Mouse (Mus musculus) testis, postnatal 10 days (tissue): Measurements from ENCODE around the gene Numbl.
"Not testable (repeated sequence)": the region's sequence is repeated elsewhere in the genome, so short reads cannot be mapped to it uniquely, and the experiment has no call there.

Experiments
- DNase-seq: peaks from one replicate; pipeline ENCODE4 v3.0.0; 2021; ENCODE audit warnings: low spot score

Numbl gene

DNA sequence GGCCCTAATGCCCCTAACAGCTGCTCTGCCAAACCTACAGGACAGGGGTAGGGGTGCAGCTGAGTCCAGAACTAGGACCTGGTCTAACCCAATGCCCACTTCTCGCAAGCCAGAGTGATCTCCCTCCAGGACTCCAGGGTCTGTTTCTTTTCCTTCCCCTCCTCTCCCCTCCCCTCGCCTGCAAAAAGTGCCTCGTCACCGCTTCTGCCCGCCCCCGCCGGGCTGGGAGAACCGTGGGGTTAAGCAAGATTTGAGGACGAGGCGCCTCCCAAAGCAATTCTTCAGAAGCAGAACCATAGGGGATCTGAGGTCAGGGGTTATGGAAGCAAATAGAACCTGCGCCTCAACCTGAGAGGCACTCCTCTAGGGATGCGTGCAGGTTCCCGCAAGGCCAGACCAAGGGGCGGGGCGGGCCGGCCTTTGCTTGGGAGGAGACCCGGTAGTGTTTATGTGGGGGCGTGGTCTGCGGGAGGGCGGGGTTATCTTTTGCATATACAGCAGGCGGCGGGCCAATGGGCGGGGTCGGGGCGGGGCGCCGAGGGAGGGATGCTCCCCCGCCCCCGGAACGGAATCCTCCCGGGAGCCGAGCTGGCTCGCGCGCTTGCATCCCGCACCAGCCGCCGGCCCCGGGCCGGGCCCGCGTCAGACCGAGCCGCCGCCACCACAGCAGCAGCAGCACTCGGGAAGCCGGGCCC is at the start of gene Numbl:
Numbl (plus strand) TSS at position 229 of the 695 bp plus-strand sequence.
- DNase-seq: peak; percentile 99

- DNase-seq: no peak
Measured at GRCm38 (mm10) chr7:27212626-27213025, 45.6 kb upstream of the Numbl start.

- no peak for DNase-seq
Measured at GRCm38 (mm10) chr7:27218586-27218985, 39.6 kb upstream of the Numbl start.

DNA sequence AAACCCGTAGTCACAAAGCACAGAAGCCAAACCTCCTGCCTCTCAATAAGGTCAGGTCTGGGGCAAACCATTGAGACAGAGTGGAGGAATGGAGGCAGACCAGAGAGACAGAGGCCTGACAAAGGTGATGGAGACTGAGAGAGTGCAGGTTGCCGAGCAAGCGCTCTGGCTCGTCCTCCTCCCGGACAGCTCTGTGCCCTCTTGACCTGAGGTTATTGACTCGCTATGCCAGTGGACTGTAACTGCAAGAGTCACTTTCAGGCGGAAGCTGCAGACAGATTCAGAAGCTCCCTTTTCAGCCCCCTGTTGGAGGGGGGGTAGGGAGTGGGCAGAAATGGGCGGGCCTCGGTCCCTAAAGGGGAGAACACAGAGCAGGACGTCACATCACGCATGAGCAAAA is 38.3 kb upstream of the Numbl start:
- DNase-seq: no peak

DNA sequence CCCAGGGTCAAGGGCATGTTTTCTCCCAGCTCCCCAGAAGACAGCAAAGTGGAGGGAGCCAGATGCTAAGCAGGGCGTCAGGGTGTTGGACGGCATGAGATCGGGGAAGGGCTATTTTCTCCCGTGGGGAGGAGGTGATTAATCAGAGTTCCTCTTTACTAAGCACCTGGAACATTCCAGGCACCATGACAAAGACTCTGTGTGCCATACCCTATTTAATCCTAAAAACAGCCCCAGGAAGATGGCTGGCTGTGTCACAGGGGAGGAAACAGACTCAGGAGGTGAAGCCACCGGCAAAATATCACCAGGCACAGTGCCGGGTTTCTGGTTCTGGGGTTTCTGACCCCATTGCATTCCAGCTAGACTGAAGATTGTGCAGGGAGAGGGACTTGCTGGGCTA is 36.3 kb upstream of the Numbl start:
- no peak for DNase-seq

DNA sequence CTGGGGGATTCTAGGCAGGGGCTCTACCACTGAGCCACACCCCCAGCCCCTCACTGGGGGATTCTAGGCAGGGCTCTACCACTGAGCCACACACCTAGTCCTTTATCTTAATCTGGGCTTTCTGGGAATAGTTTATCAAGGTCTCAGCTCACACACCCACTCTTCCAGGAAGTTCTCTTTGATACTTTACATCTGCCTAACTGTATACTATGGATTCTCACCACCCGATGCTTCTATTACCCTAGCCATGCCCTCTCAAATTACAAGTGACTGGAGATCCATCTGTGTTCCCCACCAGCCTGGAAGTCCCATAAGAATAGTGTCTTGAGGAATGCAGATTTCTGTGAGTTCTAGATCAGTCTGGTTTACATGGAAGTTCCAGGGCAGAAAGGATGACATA is 35.7 kb upstream of the Numbl start:
- no peak for DNase-seq

- DNase-seq: no peak
Measured at GRCm38 (mm10) chr7:27224877-27225575, 33.2 kb upstream of the Numbl start.

DNA sequence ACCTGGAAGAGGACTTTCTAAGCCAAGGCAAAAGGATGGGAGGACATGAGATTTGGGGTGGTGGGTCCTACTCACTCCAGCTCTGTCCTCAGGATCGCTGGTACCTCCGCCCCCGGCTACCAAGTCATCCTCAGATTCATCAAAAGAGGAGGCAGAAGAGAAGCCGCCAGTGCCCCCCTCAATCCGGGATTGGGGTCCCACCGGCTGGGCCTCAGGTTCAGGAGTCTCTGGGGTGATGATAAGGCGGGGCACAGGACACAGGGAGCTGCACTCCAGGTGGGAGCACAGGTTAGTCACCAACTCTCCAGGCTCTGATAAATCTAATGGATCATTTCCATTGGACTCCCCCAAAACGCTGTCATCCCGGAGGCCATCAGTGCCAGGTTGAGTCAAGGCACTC is 31.0 kb upstream of the Numbl start:
- no peak for DNase-seq

GRCm38 (mm10) chr7:27227676-27228075 is 30.6 kb upstream of the Numbl start:
- DNase-seq: no peak

GRCm38 (mm10) chr7:27228281-27228821 is 29.9 kb upstream of the Numbl start, which contains the start of gene Itpkc:
Gene Itpkc, minus strand, starts transcription at chr7:27228661.
- peak; percentile 92 for DNase-seq

DNA sequence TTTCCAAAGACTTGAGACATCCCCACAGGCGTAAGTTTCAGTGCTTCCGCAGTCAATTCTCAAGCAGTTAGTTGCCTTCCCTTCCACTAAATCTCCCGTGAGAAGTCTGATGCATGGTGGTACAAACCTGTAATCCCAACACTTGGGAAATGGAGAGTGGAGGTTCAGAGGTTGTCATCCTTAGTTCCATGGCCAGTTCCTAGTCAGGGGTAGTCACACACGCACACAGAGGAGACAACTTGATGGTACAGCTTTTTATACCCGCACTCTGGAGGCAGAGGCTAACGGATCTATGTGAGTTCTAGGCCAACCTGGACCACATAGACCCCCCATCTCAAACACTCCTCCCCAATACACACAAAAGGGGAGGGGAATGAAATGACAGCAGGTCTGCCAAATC is 29.4 kb upstream of the Numbl start:
- DNase-seq: peak; percentile 37

GRCm38 (mm10) chr7:27230781-27231180 is 27.5 kb upstream of the Numbl start:
- no peak for DNase-seq

GRCm38 (mm10) chr7:27231693-27232331 is 26.4 kb upstream of the Numbl start:
- DNase-seq: no peak

DNA sequence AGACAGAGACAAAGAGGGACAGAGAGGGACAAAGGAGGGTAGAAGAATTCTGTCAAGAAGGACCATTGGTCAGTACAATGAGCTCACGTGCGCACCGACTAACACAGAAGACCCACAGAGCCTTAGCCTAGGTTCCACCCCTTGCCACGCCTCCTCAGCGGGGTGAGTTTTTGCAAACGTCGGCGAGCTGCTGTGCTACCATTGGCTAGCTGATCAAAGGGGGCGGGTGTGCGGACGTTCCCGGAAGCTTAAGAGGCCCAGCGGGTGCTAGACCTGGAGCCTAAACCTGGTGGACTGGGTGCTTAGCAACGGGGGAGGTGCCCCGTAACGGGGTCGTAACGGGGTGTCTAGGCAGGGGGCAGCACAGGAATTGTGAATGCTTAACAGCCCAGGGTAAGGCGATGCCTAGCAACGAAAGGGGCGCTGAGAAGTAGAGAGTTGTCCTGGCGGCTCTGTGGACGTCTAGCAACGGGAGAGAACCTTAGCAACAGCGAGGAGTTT is 25.4 kb upstream of the Numbl start, which contains the start of gene Coq8b:
Coq8b (plus strand) TSS at position 243 of the 501 bp plus-strand sequence.
- DNase-seq: peak; percentile 96

DNA sequence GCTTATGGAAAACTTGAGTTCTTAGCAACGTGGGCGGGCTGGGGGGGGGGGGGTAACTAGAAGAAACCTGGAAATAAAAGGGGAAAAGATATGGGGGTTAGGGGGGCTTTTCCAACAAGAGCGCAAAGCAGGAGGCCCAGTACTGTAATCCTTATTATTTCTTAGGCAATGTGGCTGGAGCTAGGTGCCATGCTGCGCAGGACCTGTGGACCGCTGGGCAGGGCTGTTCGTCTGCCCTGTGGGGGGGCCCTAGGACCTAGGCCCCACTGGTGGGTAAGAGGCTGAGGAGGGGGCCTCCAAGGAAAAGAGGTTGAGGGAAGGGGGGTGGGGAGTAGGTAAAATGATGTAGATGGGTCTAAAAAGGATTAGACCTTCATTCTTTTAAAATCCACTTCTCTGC is 24.9 kb upstream of the Numbl start:
- DNase-seq: no peak

- no peak for DNase-seq
Measured at GRCm38 (mm10) chr7:27235726-27236125, 22.5 kb upstream of the Numbl start.

- no peak for DNase-seq
Measured at GRCm38 (mm10) chr7:27237527-27237926, 20.7 kb upstream of the Numbl start.

DNA sequence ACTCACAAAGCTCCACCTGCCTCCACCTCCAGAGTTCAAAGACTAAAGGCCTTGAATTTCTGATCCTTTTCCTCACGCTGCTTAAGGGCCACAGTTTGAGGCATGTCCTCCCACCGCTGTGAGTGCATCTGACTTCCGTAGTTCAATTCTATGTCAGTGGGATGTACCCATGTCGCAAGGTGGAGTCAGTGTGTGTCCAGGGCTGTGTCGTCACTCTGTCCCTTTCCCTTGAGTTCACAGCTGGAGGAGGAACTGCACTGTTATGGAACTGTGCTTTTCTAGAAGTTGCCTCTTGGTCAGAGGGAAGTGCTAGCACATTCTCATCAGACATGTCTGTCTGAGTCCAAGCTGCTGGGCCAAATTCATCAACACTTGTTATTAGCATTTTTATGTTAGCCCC is 19.7 kb upstream of the Numbl start:
- DNase-seq: no peak

DNA sequence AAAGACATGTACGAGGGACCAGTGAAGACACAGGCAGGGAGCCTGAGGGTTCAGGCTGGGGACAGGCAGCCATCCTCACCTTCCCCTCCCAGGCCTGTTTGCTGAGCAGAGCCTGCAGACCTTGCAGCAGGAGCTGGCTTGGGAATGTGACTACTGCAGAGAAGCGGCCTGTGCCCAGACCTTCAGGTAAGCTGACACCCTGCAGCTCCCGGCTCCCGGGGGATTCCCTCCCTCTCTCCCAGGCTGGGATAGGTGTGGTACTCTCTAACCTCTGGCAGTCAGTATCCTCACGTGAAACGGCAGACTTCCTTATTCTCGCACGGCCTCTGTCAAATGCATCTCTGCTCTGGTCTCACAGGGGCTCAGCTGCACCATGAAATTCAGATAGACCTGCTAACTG is 15.0 kb upstream of the Numbl start:
- DNase-seq: no peak

GRCm38 (mm10) chr7:27244088-27244487 is 14.1 kb upstream of the Numbl start:
- not testable (repeated sequence) for DNase-seq

DNA sequence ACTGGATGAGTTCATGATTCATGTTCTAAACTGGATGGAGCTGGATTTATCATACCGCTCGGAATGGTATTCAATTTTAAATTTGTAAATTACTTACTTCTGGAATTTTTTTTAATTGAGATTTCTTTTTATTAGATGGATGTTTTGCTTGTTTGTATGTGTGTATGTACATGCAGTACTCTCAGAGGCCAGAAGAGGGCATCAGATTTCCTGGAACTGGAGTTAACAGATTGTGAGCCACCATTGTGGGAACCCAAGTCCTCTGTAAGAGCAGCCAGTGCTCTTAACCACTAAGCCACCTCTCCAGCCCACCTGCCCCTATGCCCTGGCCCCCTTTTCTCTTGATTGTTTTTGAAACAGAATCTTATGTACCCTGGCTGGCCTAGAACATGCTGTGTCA is 9.1 kb upstream of the Numbl start:
- DNase-seq: peak; percentile 59

- no peak for DNase-seq
Measured at GRCm38 (mm10) chr7:27249928-27250327, 8.3 kb upstream of the Numbl start.

GRCm38 (mm10) chr7:27251946-27252345 is 6.3 kb upstream of the Numbl start:
- DNase-seq: no peak
